Mouse (Mus musculus): Measurements from ENCODE around the gene Spem2. TPM values are rescaled to one million over a fixed set of nuclear protein-coding genes. Genes with fewer than 3 reads are reported as not detected.

Spem2 gene
- total and polyA plus RNA-seq, 3 experiments = not detected

DNA sequence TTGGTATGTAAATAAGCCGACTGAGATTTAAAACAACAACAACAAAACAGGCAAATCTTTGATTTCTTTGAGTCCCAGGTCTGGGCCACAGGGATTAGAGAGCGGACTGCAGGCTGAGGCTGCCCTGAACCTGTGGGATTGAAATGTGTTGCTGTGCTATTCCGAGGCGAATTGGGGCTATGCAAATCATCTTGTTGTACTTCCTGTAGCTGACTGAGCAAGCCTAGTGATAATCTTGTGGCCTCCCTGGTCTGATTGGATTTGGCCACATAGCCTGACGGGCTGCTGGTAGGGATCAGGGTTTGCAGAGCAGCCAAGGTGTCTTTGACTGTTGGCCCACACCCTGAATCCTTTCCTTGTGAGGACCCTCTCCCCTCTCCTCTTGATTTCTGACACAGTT, 43.3 kb downstream of the Spem2 start:
- Histone ChIP-seq H3K9ac (ENCODE audit: insufficient read depth, low read depth) (peak overlapping the region; percentile 47), H3K36me3 (replicated peaks in 1 of 2; ENCODE audit: control insufficient read depth in 1 of 2, insufficient read depth in 1 of 2, low read length in 1 of 2) (peaks cover 8 to 35% of the 10 kb centered on the region in 2 experiments), H3K27ac (ENCODE audit: insufficient read depth, low read depth) (peak overlapping the region; percentile 50), H3K9me3 (replicated peaks; ENCODE audit: low read length) (no peaks in the 10 kb centered on the region), H3K4me3 (replicated peaks in 1 of 3; ENCODE audit: low read depth in 2 of 3, low read length in 2 of 3, poor library complexity in 1 of 3) (peak overlapping the region; percentile 24 to 47 (median 26)), H3K4me2 (ENCODE audit: insufficient read depth, low read depth, poor library complexity, severe bottlenecking) (peak overlapping the region; percentile 53), H3K4me1 (ENCODE audit: control insufficient read depth in 1 of 2, insufficient read depth in 2 of 2) (peaks cover 40 to 60% of the 10 kb centered on the region in 2 experiments), H3K79me2 (replicated peaks; ENCODE audit: control insufficient read depth, extremely low read depth, insufficient read depth, poor library complexity, severe bottlenecking) (no peaks in the 10 kb centered on the region), H3K27me3 (replicated peaks) (no peaks in the 10 kb centered on the region)
- dilution Hi-C loops (cut with MboI; ENCODE audit: extremely low pct_ligation_motif_present, extremely low pct_unique_long_range_greater_than_20kb, low sequenced_read_pairs) (no loop called here), in situ Hi-C loops (cut with MboI; ENCODE audit: low pct_ligation_motif_present, low pct_unique_long_range_greater_than_20kb, low sequenced_read_pairs) (no loop called here)
- TF ChIP-seq EP300 (IDR thresholded peaks at IDR 0.05; ENCODE audit: low read length) (0 out of 2 replicates have a peak, but pooled peaks have one; percentile 36), USF1 (IDR thresholded peaks at IDR 0.05; ENCODE audit: low read depth, low read length) (no peak), POLR2AphosphoS2 (IDR thresholded peaks at IDR 0.05; ENCODE audit: low read depth, low read length) (no peak), ZMIZ1 (IDR thresholded peaks at IDR 0.05; ENCODE audit: low read depth, low read length) (peak; percentile 50; the same call in 1 of the 2 replicates), ZC3H11A (IDR thresholded peaks at IDR 0.05; ENCODE audit: low read depth, low read length) (no peak), IRF4 (IDR thresholded peaks at IDR 0.05; ENCODE audit: low read depth, low read length) (no peak), MAX (IDR thresholded peaks at IDR 0.05; ENCODE audit: low read length) (no peak), RCOR1 (conservative IDR thresholded peaks at IDR 0.05; ENCODE audit: low read depth, low read length) (no peak), GABPA (IDR thresholded peaks at IDR 0.05; ENCODE audit: insufficient replicate concordance, low read depth, low read length) (no peak), HCFC1 (IDR thresholded peaks at IDR 0.05; ENCODE audit: low read depth, low read length) (peak; percentile 54), NRF1 (IDR thresholded peaks at IDR 0.05; ENCODE audit: low read depth, low read length) (0 out of 2 replicates have a peak, but pooled peaks have one; percentile 20), TBP (conservative IDR thresholded peaks at IDR 0.05; ENCODE audit: low read depth, low read length) (peak; percentile 86), PAX5 (IDR thresholded peaks at IDR 0.05; ENCODE audit: low read length) (no peak), ELF1 (IDR thresholded peaks at IDR 0.05; ENCODE audit: low read depth, low read length) (peak; percentile 64; the same call in 1 of the 2 replicates), MYC (IDR thresholded peaks at IDR 0.05; ENCODE audit: low read depth, low read length) (no peak), TCF12 (IDR thresholded peaks at IDR 0.05; ENCODE audit: low read depth, low read length) (peak; percentile 73), MAFK (IDR thresholded peaks at IDR 0.05; ENCODE audit: insufficient replicate concordance, low read length) (0 out of 2 replicates have a peak, but pooled peaks have one; percentile 18), JUND (conservative IDR thresholded peaks at IDR 0.05; ENCODE audit: low read depth, low read length) (no peak), NELFE (IDR thresholded peaks at IDR 0.05; ENCODE audit: low read depth, low read length) (peak; percentile 49), CHD1 (IDR thresholded peaks at IDR 0.05; ENCODE audit: low read depth, low read length) (no peak), MEF2A (IDR thresholded peaks at IDR 0.05; ENCODE audit: borderline replicate concordance, low read depth, low read length) (peak; percentile 77), UBTF (IDR thresholded peaks at IDR 0.05; ENCODE audit: low read depth, low read length) (no peak), KAT2A (IDR thresholded peaks at IDR 0.05; ENCODE audit: insufficient replicate concordance, low read length) (no peak), SIN3A (IDR thresholded peaks at IDR 0.05; ENCODE audit: low read length) (peak; percentile 45; the same call in 1 of the 2 replicates), ZNF384 (IDR thresholded peaks at IDR 0.05; ENCODE audit: low read depth, low read length) (no peak), POLR2A (IDR thresholded peaks at IDR 0.05; ENCODE audit: low read depth, low read length) (peak; percentile 73), ETS1 (conservative IDR thresholded peaks at IDR 0.05; ENCODE audit: low read depth, low read length) (peak; percentile 51; the same call in 1 of the 2 replicates)
- DNase-seq (ENCODE audit: extremely low read depth) = peak; percentile 79

Data from CH12.LX (cell line).